Mouse (Mus musculus) liver, embryonic 16.5 days (tissue): ENCODE results near the gene Gm49321. TPM values are rescaled to one million over a fixed set of nuclear protein-coding genes. Genes with fewer than 3 reads are reported as not detected.

Experiments used
- ATAC-seq: fragments of 200-750 bp; cut with Nextera tagmentation; 2 replicates; pipeline ENCODE4 v1.8.0; 2017; ENCODE audit warnings: low read depth, mild to moderate bottlenecking, moderate number of reproducible peaks, moderate library complexity
- H3K27ac ChIP-seq: fragments of 300-500 bp; sonication (generic); 2 replicates; pipeline ENCODE4 v1.5.1; 2014; ENCODE audit warnings: mild to moderate bottlenecking, low read length
- H3K27me3 ChIP-seq: fragments of 300-500 bp; sonication (generic); 2 replicates; pipeline ENCODE4 v1.6.1; 2014; ENCODE audit warnings: low read depth, low read length, mixed read lengths; ENCODE audit not compliant: control insufficient read depth, insufficient read depth
- H3K36me3 ChIP-seq: fragments of 300-500 bp; sonication (generic); 2 replicates; pipeline ENCODE4 v1.6.1; 2014; ENCODE audit warnings: mild to moderate bottlenecking; ENCODE audit not compliant: control insufficient read depth, insufficient read depth
- H3K4me1 ChIP-seq: fragments of 300-500 bp; sonication (generic); 2 replicates; pipeline ENCODE4 v1.6.1; 2014; ENCODE audit warnings: low read depth, low read length, mixed read lengths; ENCODE audit not compliant: control insufficient read depth
- H3K4me2 ChIP-seq: fragments of 300-500 bp; sonication (generic); 2 replicates; pipeline ENCODE4 v1.6.1; 2014; ENCODE audit warnings: low read depth, low read length, mixed read lengths
- H3K4me3 ChIP-seq: fragments of 300-500 bp; sonication (generic); 2 replicates; pipeline ENCODE4 v1.5.1; 2014; ENCODE audit warnings: low read depth, mild to moderate bottlenecking, low read length
- H3K9ac ChIP-seq: fragments of 300-500 bp; sonication (generic); 2 replicates; pipeline ENCODE4 v1.6.1; 2014; ENCODE audit warnings: low read depth, low read length
- H3K9me3 ChIP-seq: fragments of 300-500 bp; sonication (generic); replicated peaks from 2 replicates; pipeline ENCODE4 v1.6.1; 2016; ENCODE audit warnings: low read length; ENCODE audit not compliant: control insufficient read depth
- WGBS: fragments of 180-500 bp; shearing (Covaris S2); extraction: QIAGEN DNeasy Blood & Tissue Kit; methylation state at CpG from one replicate; pipeline ENCODE4 v1.1.7; 2014; ENCODE audit not compliant: insufficient replicate concordance; 5-methylcytosine and 5-hydroxymethylcytosine counted together
- polyA plus RNA-seq: library from polyadenylated mRNA; unstranded; fragments of >200 nt; fragmentation: Nextera tagmentation; extraction: Ambion mirVana; gene quantifications from 2 replicates; pipeline ENCODE4 v1.2.1, GENCODE M21; 2015

Gm49321 gene
- polyA plus RNA-seq, 1 experiment from 2014 or later, result 3.9 TPM

- no peak for ATAC-seq
- Histone ChIP-seq H3K4me1 (no peaks in the 10 kb centered on the region), H3K9me3 (no peaks in the 10 kb centered on the region), H3K27ac (no peak overlapping the region), H3K9ac (no peak overlapping the region), H3K4me2 (no peak overlapping the region), H3K27me3 (no peaks in the 10 kb centered on the region), H3K4me3 (no peak overlapping the region), H3K36me3 (peaks cover 8% of the 10 kb centered on the region)
- 75% methylated on average over 3 of the region's 3 CpGs for WGBS
Observed at GRCm38 (mm10) chr12:73930266-73930665, 7.2 kb upstream of the Gm49321 start.

- Histone ChIP-seq H3K4me3 (no peak overlapping the region), H3K36me3 (peaks cover 8% of the 10 kb centered on the region), H3K4me2 (no peak overlapping the region), H3K27me3 (no peaks in the 10 kb centered on the region), H3K9ac (no peak overlapping the region), H3K9me3 (no peaks in the 10 kb centered on the region), H3K27ac (no peak overlapping the region), H3K4me1 (no peaks in the 10 kb centered on the region)
- ATAC-seq, result no peak
- WGBS, result 43% methylated on average over 5 of the region's 5 CpGs
Observed at GRCm38 (mm10) chr12:73931274-73931673, 6.2 kb upstream of the Gm49321 start.

- ATAC-seq, result no peak
- 60% methylated on average over 2 of the region's 2 CpGs for WGBS
- peaks cover 9% of the 10 kb centered on the region for H3K36me3 ChIP-seq
Observed at GRCm38 (mm10) chr12:73934528-73934927, 2.9 kb upstream of the Gm49321 start.

GRCm38 (mm10) chr12:73939542-73939941 lies 2.1 kb downstream of the Gm49321 start:
- ATAC-seq, result no peak
- Histone ChIP-seq H3K9ac (no peak overlapping the region), H3K27me3 (no peaks in the 10 kb centered on the region), H3K4me2 (no peak overlapping the region), H3K27ac (no peak overlapping the region), H3K9me3 (no peaks in the 10 kb centered on the region), H3K4me3 (no peak overlapping the region), H3K36me3 (peaks cover 15% of the 10 kb centered on the region), H3K4me1 (no peaks in the 10 kb centered on the region)
- WGBS, result 81% methylated on average over 6 of the region's 6 CpGs

More at GRCm38 (mm10) chr12:73934528-73934927, 2.9 kb upstream of the Gm49321 start:
- Histone ChIP-seq H3K9ac (no peak overlapping the region), H3K4me2 (no peak overlapping the region), H3K27ac (no peak overlapping the region), H3K4me1 (no peaks in the 10 kb centered on the region), H3K9me3 (no peaks in the 10 kb centered on the region), H3K27me3 (no peaks in the 10 kb centered on the region), H3K4me3 (no peak overlapping the region)

GRCm38 (mm10) chr12:73948415-73948814 lies 11.0 kb downstream of the Gm49321 start:
- H3K9ac ChIP-seq, result no peak overlapping the region
- no peaks in the 10 kb centered on the region; the same call in 1 of the 2 replicates for H3K4me1 ChIP-seq
- WGBS, result 83% methylated on average over 4 of the region's 4 CpGs
- H3K4me3 ChIP-seq, result no peak overlapping the region
- peaks cover under 1% of the 10 kb centered on the region; the same call in 1 of the 2 replicates for H3K36me3 ChIP-seq
- H3K27ac ChIP-seq, result no peak overlapping the region
- no peak for ATAC-seq
- H3K27me3 ChIP-seq, result peaks cover 9% of the 10 kb centered on the region
- H3K9me3 ChIP-seq, result no peaks in the 10 kb centered on the region
- no peak overlapping the region for H3K4me2 ChIP-seq

- Histone ChIP-seq H3K9ac (peak overlapping the region; percentile 40; the same call in 1 of the 2 replicates), H3K4me3 (peak overlapping the region; percentile 54), H3K36me3 (no peaks in the 10 kb centered on the region), H3K4me1 (no peaks in the 10 kb centered on the region; the same call in 1 of the 2 replicates), H3K9me3 (no peaks in the 10 kb centered on the region), H3K4me2 (peak overlapping the region; percentile 64), H3K27ac (no peak overlapping the region), H3K27me3 (peaks cover 9% of the 10 kb centered on the region)
- peak; percentile 87 for ATAC-seq
- WGBS, result 7% methylated on average over 46 of the region's 46 CpGs
Observed at GRCm38 (mm10) chr12:73949318-73950058, 12.0 kb downstream of the Gm49321 start.

GRCm38 (mm10) chr12:73952879-73953278 lies 15.4 kb downstream of the Gm49321 start:
- 0 out of 2 replicates have a peak, but pooled peaks have one; percentile 19 for ATAC-seq
- WGBS, result 19% methylated on average over 15 of the region's 15 CpGs
- no peaks in the 10 kb centered on the region for H3K36me3 ChIP-seq
- H3K4me3 ChIP-seq, result peak overlapping the region; percentile 49
- H3K27me3 ChIP-seq, result peaks cover 9% of the 10 kb centered on the region
- peak overlapping the region; percentile 37 for H3K9ac ChIP-seq
- H3K4me2 ChIP-seq, result peak overlapping the region; percentile 67
- H3K27ac ChIP-seq, result no peak overlapping the region
- H3K9me3 ChIP-seq, result no peaks in the 10 kb centered on the region
- H3K4me1 ChIP-seq, result no peaks in the 10 kb centered on the region; the same call in 1 of the 2 replicates

- H3K36me3 ChIP-seq, result no peaks in the 10 kb centered on the region
- no peaks in the 10 kb centered on the region for H3K9me3 ChIP-seq
- H3K27ac ChIP-seq, result no peak overlapping the region
- no peaks in the 10 kb centered on the region; the same call in 1 of the 2 replicates for H3K4me1 ChIP-seq
- 16% methylated on average over 14 of the region's 14 CpGs for WGBS
- peak overlapping the region; percentile 49 for H3K4me3 ChIP-seq
- peak overlapping the region; percentile 37 for H3K9ac ChIP-seq
- H3K4me2 ChIP-seq, result peak overlapping the region; percentile 67
- ATAC-seq, result no peak; the same call in 1 of the 2 replicates
- H3K27me3 ChIP-seq, result peaks cover 9% of the 10 kb centered on the region
Observed at GRCm38 (mm10) chr12:73953420-73954186, 16.1 kb downstream of the Gm49321 start.

GRCm38 (mm10) chr12:73954785-73955184 lies 17.3 kb downstream of the Gm49321 start:
- 39% methylated on average over 5 of the region's 5 CpGs for WGBS
- Histone ChIP-seq H3K9ac (no peak overlapping the region), H3K9me3 (no peaks in the 10 kb centered on the region), H3K36me3 (no peaks in the 10 kb centered on the region), H3K4me2 (no peak overlapping the region), H3K4me1 (no peaks in the 10 kb centered on the region; the same call in 1 of the 2 replicates), H3K27me3 (peaks cover 4% of the 10 kb centered on the region), H3K4me3 (no peak overlapping the region), H3K27ac (no peak overlapping the region)
- ATAC-seq, result no peak
